Mouse (Mus musculus) forebrain, embryonic 11.5 days (tissue): ENCODE measurements around the gene Mylk4. TPM values are rescaled to one million over a fixed set of nuclear protein-coding genes. Genes with fewer than 3 reads are reported as not detected.

ENCODE experiments used
- ATAC-seq: fragments of 200-750 bp; cut with Nextera tagmentation; replicated peaks from 2 replicates; pipeline ENCODE4 v1.8.0; 2017; ENCODE audit warnings: moderate TSS enrichment; ENCODE audit not compliant: low FRiP score
- DNase-seq: peaks from one replicate; pipeline ENCODE4 v3.0.0-alpha.2; 2017; ENCODE audit warnings: low spot score
- H3K27ac ChIP-seq: fragments of 300-500 bp; sonication (generic); 2 replicates; pipeline ENCODE4 v1.5.1; 2014; ENCODE audit warnings: low read depth, low read length
- H3K27me3 ChIP-seq: fragments of 300-500 bp; sonication (generic); 2 replicates; pipeline ENCODE4 v1.6.1; 2014; ENCODE audit warnings: mild to moderate bottlenecking, low read length, mixed read lengths; ENCODE audit not compliant: control insufficient read depth, insufficient read depth
- H3K36me3 ChIP-seq: fragments of 300-500 bp; sonication (generic); 2 replicates; pipeline ENCODE4 v1.6.1; 2014; ENCODE audit warnings: mild to moderate bottlenecking, low read length, moderate library complexity, mixed read lengths; ENCODE audit not compliant: control insufficient read depth, insufficient read depth
- H3K4me1 ChIP-seq: fragments of 300-500 bp; sonication (generic); replicated peaks from 2 replicates; pipeline ENCODE4 v1.6.1; 2014; ENCODE audit warnings: low read length, mixed read lengths; ENCODE audit not compliant: control insufficient read depth, insufficient read depth
- H3K4me2 ChIP-seq: fragments of 300-500 bp; sonication (generic); 2 replicates; pipeline ENCODE4 v1.6.1; 2014; ENCODE audit warnings: low read depth, mild to moderate bottlenecking, low read length, moderate library complexity, mixed read lengths; ENCODE audit not compliant: severe bottlenecking
- H3K4me3 ChIP-seq: fragments of 300-500 bp; sonication (generic); 2 replicates; pipeline ENCODE4 v1.5.1; 2014; ENCODE audit warnings: low read depth, low read length
- H3K9ac ChIP-seq: fragments of 300-500 bp; sonication (generic); 2 replicates; pipeline ENCODE4 v1.6.1; 2014; ENCODE audit warnings: low read length
- H3K9me3 ChIP-seq: fragments of 300-500 bp; sonication (generic); 2 replicates; pipeline ENCODE4 v1.6.1; 2016; ENCODE audit warnings: low read length, mixed read lengths; ENCODE audit not compliant: control insufficient read depth
- WGBS: fragments of 180-500 bp; shearing (Covaris S2); extraction: QIAGEN DNeasy Blood & Tissue Kit; methylation state at CpG from one replicate; pipeline ENCODE4 v1.1.7; 2014; 5-methylcytosine and 5-hydroxymethylcytosine counted together
- polyA plus RNA-seq: library from polyadenylated mRNA; unstranded; fragments of >200 nt; fragmentation: Nextera tagmentation; extraction: Ambion mirVana; gene quantifications from 2 replicates; pipeline ENCODE4 v1.2.1, GENCODE M21; 2014

Gene Mylk4
- polyA plus RNA-seq, 1 experiment from 2014 or later, result 0.11 TPM

DNA sequence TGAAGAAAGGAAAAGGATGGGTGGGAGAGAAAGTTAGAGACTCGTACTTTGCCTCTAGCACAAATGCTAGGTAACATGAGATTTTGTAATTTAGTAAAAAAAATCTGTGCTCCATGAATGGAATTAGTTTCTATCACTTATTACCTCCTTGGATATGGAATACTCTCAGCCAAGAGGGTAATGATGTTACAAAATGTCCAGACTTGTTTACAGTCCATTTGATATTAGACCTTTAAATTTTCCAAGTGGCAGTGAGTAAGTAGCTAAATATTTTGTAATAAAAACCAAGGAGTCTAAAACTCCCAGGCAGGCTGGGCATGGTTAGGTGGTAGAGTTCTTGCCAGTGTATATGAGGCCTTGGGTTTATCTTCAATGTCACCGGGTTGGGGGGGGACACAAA is 3.8 kb upstream of the Mylk4 start:
- 72% methylated on average over 2 of the region's 2 CpGs for WGBS
- Histone ChIP-seq H3K36me3 (no peaks in the 10 kb centered on the region), H3K4me1 (no peaks in the 10 kb centered on the region), H3K27me3 (no peaks in the 10 kb centered on the region), H3K4me3 (no peak overlapping the region), H3K4me2 (no peak overlapping the region), H3K9me3 (no peaks in the 10 kb centered on the region), H3K9ac (no peak overlapping the region), H3K27ac (no peak overlapping the region)
- DNase-seq (no peak), ATAC-seq (no peak)

DNA sequence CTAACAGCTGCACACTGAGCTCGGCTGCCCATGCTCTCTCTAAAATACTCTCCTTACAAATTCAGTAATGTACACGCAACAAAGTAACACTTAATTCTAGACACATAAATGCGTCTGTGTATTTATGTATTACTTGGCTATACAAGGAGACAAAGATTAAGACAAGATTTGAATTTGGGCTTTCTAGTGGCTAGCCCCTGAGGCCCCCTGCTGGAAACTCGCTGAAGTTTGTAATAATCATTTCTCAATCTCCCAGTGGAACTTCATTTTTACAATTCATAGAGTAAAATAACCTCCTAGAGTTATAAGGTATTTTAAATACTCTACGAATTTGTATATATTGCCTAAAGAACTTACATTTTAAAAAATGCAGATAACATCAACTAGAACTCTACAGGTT is 699 bp downstream of the Mylk4 start:
- WGBS, result 65% methylated on average over 5 of the region's 5 CpGs

DNA sequence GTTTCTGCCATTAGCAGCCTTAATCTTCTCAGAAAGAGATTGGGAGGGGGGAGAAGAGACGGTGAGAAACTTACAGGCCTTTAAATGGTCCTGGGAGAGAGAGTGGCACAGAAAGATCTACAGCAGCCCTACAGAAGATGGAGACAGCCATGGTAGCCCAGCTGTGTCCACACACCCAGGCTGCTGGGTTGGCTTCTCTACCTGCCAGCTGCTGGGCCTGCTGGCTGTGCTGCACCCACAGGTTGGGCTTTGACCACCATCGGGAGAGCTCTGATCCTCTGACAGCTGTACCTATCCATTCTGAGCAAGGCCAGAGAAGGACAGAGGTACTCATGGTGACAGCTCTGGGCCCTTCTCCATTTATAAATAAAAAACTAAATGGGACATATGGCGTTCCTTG is 4.9 kb downstream of the Mylk4 start:
- no peaks in the 10 kb centered on the region for H3K36me3 ChIP-seq
- no peak overlapping the region for H3K9ac ChIP-seq
- no peaks in the 10 kb centered on the region for H3K4me1 ChIP-seq
- WGBS, result 65% methylated on average over 3 of the region's 3 CpGs
- H3K27me3 ChIP-seq, result no peaks in the 10 kb centered on the region
- DNase-seq (no peak), ATAC-seq (no peak)
- H3K4me3 ChIP-seq, result no peak overlapping the region
- H3K4me2 ChIP-seq, result no peak overlapping the region
- H3K9me3 ChIP-seq, result no peaks in the 10 kb centered on the region
- H3K27ac ChIP-seq, result no peak overlapping the region

More for the DNA sequence above, 699 bp downstream of the Mylk4 start:
- H3K4me2 ChIP-seq, result no peak overlapping the region
- H3K9me3 ChIP-seq, result no peaks in the 10 kb centered on the region
- no peak for ATAC-seq
- H3K4me1 ChIP-seq, result no peaks in the 10 kb centered on the region
- DNase-seq, result no peak
- no peak overlapping the region for H3K4me3 ChIP-seq
- H3K27me3 ChIP-seq, result no peaks in the 10 kb centered on the region
- no peak overlapping the region for H3K27ac ChIP-seq
- no peaks in the 10 kb centered on the region for H3K36me3 ChIP-seq
- no peak overlapping the region for H3K9ac ChIP-seq

DNA sequence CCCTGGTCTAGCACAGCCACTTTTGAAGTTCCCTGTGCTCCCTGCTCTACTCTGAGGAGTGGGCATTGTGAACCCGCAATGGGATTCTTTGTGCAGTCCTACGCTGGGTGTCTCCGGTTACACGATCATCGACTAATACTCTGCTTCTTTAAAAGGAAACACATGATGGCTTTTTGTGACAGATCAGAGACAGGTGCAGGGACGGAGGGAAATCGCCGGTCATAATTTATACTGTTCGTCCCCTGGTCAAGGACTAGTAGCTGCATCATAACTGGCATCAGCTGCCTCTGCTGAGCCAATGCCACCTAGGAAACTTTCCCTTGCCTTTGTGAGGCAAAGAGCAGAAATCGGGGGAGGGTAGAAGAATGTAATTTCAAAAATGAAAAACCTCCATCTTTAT is 7.4 kb downstream of the Mylk4 start:
- no peaks in the 10 kb centered on the region for H3K36me3 ChIP-seq
- WGBS, result 86% methylated on average over 10 of the region's 10 CpGs
- no peak overlapping the region for H3K4me3 ChIP-seq

DNA sequence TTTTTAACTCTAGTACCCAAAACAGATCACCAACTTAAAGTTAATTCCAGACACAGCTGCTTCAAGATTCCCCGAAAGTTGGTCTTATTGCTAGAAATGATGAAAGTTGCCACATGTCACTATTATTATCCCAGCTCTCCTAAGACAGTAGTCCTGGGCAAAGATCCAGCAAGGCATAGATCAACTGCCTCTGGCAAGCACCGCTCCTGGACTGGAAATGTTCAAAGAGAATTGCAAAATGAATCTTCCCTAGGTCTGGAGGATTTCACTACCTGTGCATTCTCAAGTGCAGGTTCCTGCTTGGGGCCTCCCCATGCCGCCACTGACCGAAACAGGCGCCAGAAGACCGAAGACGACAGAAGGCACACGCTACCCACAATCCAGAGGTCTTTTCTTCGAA is 7.9 kb downstream of the Mylk4 start:
- Histone ChIP-seq H3K4me1 (no peaks in the 10 kb centered on the region), H3K9me3 (no peaks in the 10 kb centered on the region), H3K4me3 (no peak overlapping the region), H3K4me2 (no peak overlapping the region), H3K36me3 (no peaks in the 10 kb centered on the region), H3K27ac (no peak overlapping the region), H3K9ac (no peak overlapping the region), H3K27me3 (no peaks in the 10 kb centered on the region)
- DNase-seq (no peak), ATAC-seq (no peak)
- WGBS, result 96% methylated on average over 9 of the region's 9 CpGs

More for the DNA sequence above, 7.4 kb downstream of the Mylk4 start:
- no peak overlapping the region for H3K4me2 ChIP-seq
- H3K9ac ChIP-seq, result no peak overlapping the region
- H3K9me3 ChIP-seq, result no peaks in the 10 kb centered on the region
- H3K4me1 ChIP-seq, result no peaks in the 10 kb centered on the region
- ATAC-seq (no peak), DNase-seq (no peak)
- no peaks in the 10 kb centered on the region for H3K27me3 ChIP-seq
- H3K27ac ChIP-seq, result no peak overlapping the region

DNA sequence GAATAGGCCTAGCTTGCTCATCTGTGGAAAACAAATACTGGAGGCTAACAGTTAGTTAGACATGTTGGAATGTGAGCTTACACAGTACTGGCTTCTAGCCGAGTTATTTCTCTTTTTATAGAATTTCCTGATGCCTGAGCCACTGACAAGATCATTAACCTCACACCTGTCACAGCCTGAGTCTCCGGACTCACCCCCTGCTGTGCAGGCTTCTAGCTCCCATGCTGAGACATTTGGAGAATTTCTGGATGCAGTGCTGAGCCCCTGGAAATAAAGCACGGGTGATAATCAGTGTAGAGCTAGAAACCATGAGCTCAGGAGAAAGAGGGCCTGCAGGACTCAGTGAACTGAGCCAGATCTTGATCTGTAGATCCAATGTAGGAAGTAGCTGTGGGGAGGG is 13.8 kb downstream of the Mylk4 start:
- Histone ChIP-seq H3K27ac (no peak overlapping the region), H3K9me3 (no peaks in the 10 kb centered on the region), H3K9ac (no peak overlapping the region), H3K4me1 (no peaks in the 10 kb centered on the region), H3K4me3 (no peak overlapping the region), H3K4me2 (no peak overlapping the region), H3K36me3 (no peaks in the 10 kb centered on the region), H3K27me3 (no peaks in the 10 kb centered on the region)
- WGBS, result 22% methylated on average over 3 of the region's 3 CpGs
- DNase-seq, result no peak
- no peak for ATAC-seq

DNA sequence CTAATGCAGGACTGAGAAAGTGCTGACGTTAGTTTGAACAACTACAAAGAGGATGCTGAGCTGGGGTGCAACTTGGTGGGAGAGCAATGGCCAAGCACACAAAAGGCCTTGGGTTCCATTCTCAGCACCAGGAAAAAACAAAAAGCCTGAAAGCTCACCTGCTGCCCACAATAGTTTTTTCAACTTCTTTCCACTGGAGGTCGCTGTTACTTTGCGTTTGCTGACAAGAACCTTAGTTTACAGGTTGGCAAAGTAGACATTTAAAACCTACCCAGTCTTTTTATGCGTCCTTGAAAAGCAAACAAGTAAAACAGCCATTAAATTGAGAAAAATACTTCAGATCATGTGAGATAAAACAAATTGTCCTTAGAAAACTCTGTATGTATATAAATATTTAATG is 15.7 kb downstream of the Mylk4 start:
- DNase-seq (no peak), ATAC-seq (no peak)
- Histone ChIP-seq H3K4me2 (no peak overlapping the region), H3K4me1 (no peaks in the 10 kb centered on the region), H3K27me3 (no peaks in the 10 kb centered on the region), H3K36me3 (no peaks in the 10 kb centered on the region), H3K9me3 (no peaks in the 10 kb centered on the region), H3K27ac (no peak overlapping the region), H3K4me3 (no peak overlapping the region), H3K9ac (no peak overlapping the region)
- WGBS, result 11% methylated on average over 4 of the region's 4 CpGs

DNA sequence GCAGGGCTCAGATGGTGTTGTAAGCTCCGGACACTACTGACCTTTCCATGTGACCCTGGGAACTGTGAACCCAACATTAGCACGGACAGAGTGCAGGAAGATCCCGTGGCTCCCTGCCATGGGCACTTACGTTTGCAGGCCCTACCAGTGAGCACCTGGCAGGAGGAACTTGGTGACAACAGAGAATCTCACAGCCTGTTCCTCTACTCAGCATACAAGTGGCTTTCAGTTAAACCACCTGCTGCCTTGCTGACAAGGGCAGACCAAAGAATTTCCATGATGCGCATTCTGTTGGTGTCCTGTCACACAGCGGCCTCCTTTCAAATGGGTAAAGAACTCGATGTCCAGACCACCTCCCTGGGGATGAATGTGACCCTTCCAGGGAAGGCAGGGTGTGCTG is 19.3 kb downstream of the Mylk4 start:
- Histone ChIP-seq H3K27me3 (no peaks in the 10 kb centered on the region), H3K4me1 (no peaks in the 10 kb centered on the region), H3K4me2 (no peak overlapping the region), H3K36me3 (no peaks in the 10 kb centered on the region), H3K9ac (no peak overlapping the region), H3K4me3 (no peak overlapping the region), H3K27ac (no peak overlapping the region), H3K9me3 (no peaks in the 10 kb centered on the region)
- no peak for ATAC-seq
- 52% methylated on average over 7 of the region's 7 CpGs for WGBS
- no peak for DNase-seq

DNA sequence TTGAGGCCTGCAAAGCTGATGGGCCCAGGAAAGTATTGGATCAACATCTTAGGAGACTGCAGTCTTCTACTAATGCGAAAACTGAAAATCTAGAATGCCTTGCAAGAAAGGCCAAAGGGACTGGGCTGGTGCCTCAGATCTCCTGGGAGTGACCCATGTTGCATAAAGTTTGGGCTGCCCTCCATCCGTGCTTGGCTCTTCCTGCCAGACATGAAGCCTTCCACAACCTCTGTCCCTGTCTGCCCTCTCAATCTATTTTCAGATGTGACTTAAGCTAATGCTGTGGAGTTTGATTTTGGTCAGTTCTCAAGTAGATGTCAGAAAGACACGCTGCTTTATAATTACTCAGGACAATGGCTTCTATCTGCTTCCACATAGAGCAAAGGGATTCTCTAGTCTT is 20.6 kb downstream of the Mylk4 start:
- 79% methylated on average over 3 of the region's 3 CpGs for WGBS
- H3K9me3 ChIP-seq, result no peaks in the 10 kb centered on the region

More for the DNA sequence above, 20.6 kb downstream of the Mylk4 start:
- Histone ChIP-seq H3K9ac (no peak overlapping the region), H3K36me3 (no peaks in the 10 kb centered on the region), H3K4me2 (no peak overlapping the region), H3K4me3 (no peak overlapping the region), H3K27ac (no peak overlapping the region), H3K4me1 (no peaks in the 10 kb centered on the region), H3K27me3 (no peaks in the 10 kb centered on the region)
- no peak for DNase-seq
- no peak for ATAC-seq
